Mouse (Mus musculus) gastrocnemius, postnatal 10 days (tissue): ENCODE measurements around the gene Ffar4. TPM values are rescaled to one million over a fixed set of nuclear protein-coding genes. Genes with fewer than 3 reads are reported as not detected.

Experiments used
- DNase-seq: peaks from one replicate; pipeline ENCODE4 v3.0.0; 2021; ENCODE audit warnings: mixed read lengths
- total RNA-seq, 2 experiments: library from RNA; stranded (reverse); gene quantifications; 2 replicates each; pipeline ENCODE4 v1.2.3; 2021

Gene Ffar4
- total RNA-seq, 2 experiments from 2014 or later = 0.18 TPM; not detected in 1

- DNase-seq = no peak
These were observed 11.0 kb downstream of the Ffar4 start for GRCm38 (mm10) chr19:38107871-38108270.

GRCm38 (mm10) chr19:38109506-38110242 is 12.8 kb downstream of the Ffar4 start:
- no peak for DNase-seq

- no peak for DNase-seq
These were observed 14.2 kb downstream of the Ffar4 start for GRCm38 (mm10) chr19:38111056-38111455.

- no peak for DNase-seq
These were observed 15.7 kb downstream of the Ffar4 start for GRCm38 (mm10) chr19:38112575-38112974.

- no peak for DNase-seq
These were observed 18.1 kb downstream of the Ffar4 start for GRCm38 (mm10) chr19:38114834-38115491.

- no peak for DNase-seq
These were observed 23.4 kb downstream of the Ffar4 start for GRCm38 (mm10) chr19:38120123-38120760.

- no peak for DNase-seq
These were observed 27.1 kb downstream of the Ffar4 start for GRCm38 (mm10) chr19:38123921-38124320.

- peak; percentile 37 for DNase-seq
These were observed 27.7 kb downstream of the Ffar4 start for GRCm38 (mm10) chr19:38124401-38125218.

GRCm38 (mm10) chr19:38125219-38125610 is 28.3 kb downstream of the Ffar4 start, which contains the start of gene Rbp4:
Rbp4 (minus strand) TSS chr19:38125281.
- DNase-seq = no peak

- no peak for DNase-seq
These were observed 29.8 kb downstream of the Ffar4 start for GRCm38 (mm10) chr19:38126656-38127055.

- DNase-seq = no peak
These were observed 35.6 kb downstream of the Ffar4 start, which contains the start of gene Pde6c for GRCm38 (mm10) chr19:38132481-38132880. Pde6c (plus strand) TSS chr19:38132781.

- no peak for DNase-seq
These were observed 37.1 kb downstream of the Ffar4 start for GRCm38 (mm10) chr19:38133986-38134385.

- DNase-seq = no peak
These were observed 37.9 kb downstream of the Ffar4 start for GRCm38 (mm10) chr19:38134806-38135205.

GRCm38 (mm10) chr19:38143540-38144271 is 46.8 kb downstream of the Ffar4 start:
- DNase-seq = no peak

- DNase-seq = no peak
These were observed 59.4 kb downstream of the Ffar4 start for GRCm38 (mm10) chr19:38156243-38156642.

- no peak for DNase-seq
These were observed 64.9 kb downstream of the Ffar4 start for GRCm38 (mm10) chr19:38161648-38162354.
